Mouse (Mus musculus): ENCODE data around the gene Rnf220. TPM values are rescaled to one million over a fixed set of nuclear protein-coding genes. Genes with fewer than 3 reads are reported as not detected.

Rnf220 gene
- polyA plus RNA-seq, 1 experiment, result 47.7 TPM

- TF ChIP-seq POLR2A (IDR thresholded peaks at IDR 0.05; ENCODE audit: low read depth, low read length), result no peak
- no peak for TF ChIP-seq CTCF (IDR thresholded peaks at IDR 0.05; ENCODE audit: borderline replicate concordance, insufficient read depth, low read length)
Observed at GRCm38 (mm10) chr4:117491840-117492239, 5.0 kb downstream of the Rnf220 start.

GRCm38 (mm10) chr4:117489975-117490374 lies 6.9 kb downstream of the Rnf220 start:
- Histone ChIP-seq H3K4me1 (ENCODE audit: control insufficient read depth, insufficient read depth, low read length) (no peaks in the 10 kb centered on the region), H3K4me3 (ENCODE audit: insufficient read depth, low read length) (no peak overlapping the region), H3K27ac (ENCODE audit: insufficient read depth, low read length) (no peak overlapping the region)
- TF ChIP-seq POLR2A (IDR thresholded peaks at IDR 0.05; ENCODE audit: low read depth, low read length), result no peak
- no peak for TF ChIP-seq CTCF (IDR thresholded peaks at IDR 0.05; ENCODE audit: borderline replicate concordance, insufficient read depth, low read length)

More at GRCm38 (mm10) chr4:117491840-117492239, 5.0 kb downstream of the Rnf220 start:
- Histone ChIP-seq H3K4me1 (ENCODE audit: control insufficient read depth, insufficient read depth, low read length) (no peaks in the 10 kb centered on the region), H3K27ac (ENCODE audit: insufficient read depth, low read length) (no peak overlapping the region), H3K4me3 (ENCODE audit: insufficient read depth, low read length) (no peak overlapping the region)

- Histone ChIP-seq H3K4me1 (ENCODE audit: control insufficient read depth, insufficient read depth, low read length) (no peaks in the 10 kb centered on the region), H3K4me3 (ENCODE audit: insufficient read depth, low read length) (no peak overlapping the region), H3K27ac (ENCODE audit: insufficient read depth, low read length) (no peak overlapping the region)
- TF ChIP-seq CTCF (IDR thresholded peaks at IDR 0.05; ENCODE audit: borderline replicate concordance, insufficient read depth, low read length) (no peak), POLR2A (IDR thresholded peaks at IDR 0.05; ENCODE audit: low read depth, low read length) (no peak)
Observed at GRCm38 (mm10) chr4:117489566-117489965, 7.3 kb downstream of the Rnf220 start.

- no peak overlapping the region for H3K27ac ChIP-seq (ENCODE audit: insufficient read depth, low read length)
- TF ChIP-seq POLR2A (IDR thresholded peaks at IDR 0.05; ENCODE audit: low read depth, low read length) (no peak), CTCF (IDR thresholded peaks at IDR 0.05; ENCODE audit: borderline replicate concordance, insufficient read depth, low read length) (no peak)
- H3K4me1 ChIP-seq (ENCODE audit: control insufficient read depth, insufficient read depth, low read length), result no peaks in the 10 kb centered on the region
- no peak overlapping the region for H3K4me3 ChIP-seq (ENCODE audit: insufficient read depth, low read length)
Observed at GRCm38 (mm10) chr4:117487471-117487870, 9.4 kb downstream of the Rnf220 start.

GRCm38 (mm10) chr4:117486188-117486587 lies 10.7 kb downstream of the Rnf220 start:
- Histone ChIP-seq H3K4me3 (ENCODE audit: insufficient read depth, low read length) (no peak overlapping the region), H3K4me1 (ENCODE audit: control insufficient read depth, insufficient read depth, low read length) (no peaks in the 10 kb centered on the region)
- TF ChIP-seq POLR2A (IDR thresholded peaks at IDR 0.05; ENCODE audit: low read depth, low read length), result no peak

GRCm38 (mm10) chr4:117485045-117485780 lies 11.6 kb downstream of the Rnf220 start:
- no peak overlapping the region for H3K27ac ChIP-seq (ENCODE audit: insufficient read depth, low read length)
- TF ChIP-seq POLR2A (IDR thresholded peaks at IDR 0.05; ENCODE audit: low read depth, low read length) (no peak), CTCF (IDR thresholded peaks at IDR 0.05; ENCODE audit: borderline replicate concordance, insufficient read depth, low read length) (no peak)
- H3K4me1 ChIP-seq (ENCODE audit: control insufficient read depth, insufficient read depth, low read length), result no peaks in the 10 kb centered on the region
- no peak overlapping the region for H3K4me3 ChIP-seq (ENCODE audit: insufficient read depth, low read length)

More at GRCm38 (mm10) chr4:117486188-117486587, 10.7 kb downstream of the Rnf220 start:
- no peak overlapping the region for H3K27ac ChIP-seq (ENCODE audit: insufficient read depth, low read length)

- peak overlapping the region; percentile 65 for H3K4me3 ChIP-seq (ENCODE audit: insufficient read depth, low read length)
- no peak overlapping the region for H3K27ac ChIP-seq (ENCODE audit: insufficient read depth, low read length)
- TF ChIP-seq POLR2A (IDR thresholded peaks at IDR 0.05; ENCODE audit: low read depth, low read length) (no peak), CTCF (IDR thresholded peaks at IDR 0.05; ENCODE audit: borderline replicate concordance, insufficient read depth, low read length) (no peak)
- no peaks in the 10 kb centered on the region for H3K4me1 ChIP-seq (ENCODE audit: control insufficient read depth, insufficient read depth, low read length)
Observed at GRCm38 (mm10) chr4:117484256-117485044, 12.4 kb downstream of the Rnf220 start.

- no peak for TF ChIP-seq CTCF (IDR thresholded peaks at IDR 0.05; ENCODE audit: borderline replicate concordance, insufficient read depth, low read length)
- TF ChIP-seq POLR2A (IDR thresholded peaks at IDR 0.05; ENCODE audit: low read depth, low read length), result no peak
- no peak overlapping the region for H3K27ac ChIP-seq (ENCODE audit: insufficient read depth, low read length)
- H3K4me1 ChIP-seq (ENCODE audit: control insufficient read depth, insufficient read depth, low read length), result no peaks in the 10 kb centered on the region
Observed at GRCm38 (mm10) chr4:117483931-117484255, 13.0 kb downstream of the Rnf220 start.

GRCm38 (mm10) chr4:117482103-117482502 lies 14.7 kb downstream of the Rnf220 start:
- H3K4me3 ChIP-seq (ENCODE audit: insufficient read depth, low read length), result no peak overlapping the region
- no peak for TF ChIP-seq CTCF (IDR thresholded peaks at IDR 0.05; ENCODE audit: borderline replicate concordance, insufficient read depth, low read length)
- TF ChIP-seq POLR2A (IDR thresholded peaks at IDR 0.05; ENCODE audit: low read depth, low read length), result no peak
- H3K4me1 ChIP-seq (ENCODE audit: control insufficient read depth, insufficient read depth, low read length), result no peaks in the 10 kb centered on the region
- H3K27ac ChIP-seq (ENCODE audit: insufficient read depth, low read length), result no peak overlapping the region

More at GRCm38 (mm10) chr4:117483931-117484255, 13.0 kb downstream of the Rnf220 start:
- H3K4me3 ChIP-seq (ENCODE audit: insufficient read depth, low read length), result peak overlapping the region; percentile 65

Data from embryonic fibroblast, embryonic 13.5 days (primary cell).